Comparison of ENCODE assay signal across 1 mouse cellular context in the genomic region with DNA sequence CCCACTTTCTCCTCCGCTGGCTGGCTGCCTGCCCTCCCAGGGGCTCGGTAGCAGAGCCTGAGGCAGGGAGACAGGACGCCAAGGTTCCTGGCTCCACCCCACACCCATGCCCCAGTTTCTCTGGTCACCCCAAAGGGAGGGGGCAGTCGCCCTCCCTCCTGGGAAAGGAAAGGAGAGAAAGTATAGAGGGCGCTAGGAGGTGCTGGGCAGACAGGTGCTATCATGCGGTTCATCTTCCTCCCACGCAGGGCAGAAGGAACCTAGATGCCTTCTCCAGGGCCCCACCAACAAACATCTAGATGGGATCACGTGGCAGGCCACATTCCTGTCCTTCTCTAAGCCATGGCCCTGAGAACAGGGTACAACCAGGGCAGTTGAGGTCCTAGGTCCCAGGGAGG.
TF ChIP-seq lines count a peak whose summit lies in the region.

No protein-coding gene starts in this region.

TF ChIP-seq in MEL, 35 proteins besides CTCF, POLR2A, EP300 and RAD21 (continued from another document):
- TF ChIP-seq MXI1 (IDR thresholded peaks at IDR 0.05; ENCODE audit: low read depth, low read length): peak; percentile 30; the same call in 1 of the 2 replicates
